8 mouse cellular contexts compared by ENCODE assay signal in the genomic region with DNA sequence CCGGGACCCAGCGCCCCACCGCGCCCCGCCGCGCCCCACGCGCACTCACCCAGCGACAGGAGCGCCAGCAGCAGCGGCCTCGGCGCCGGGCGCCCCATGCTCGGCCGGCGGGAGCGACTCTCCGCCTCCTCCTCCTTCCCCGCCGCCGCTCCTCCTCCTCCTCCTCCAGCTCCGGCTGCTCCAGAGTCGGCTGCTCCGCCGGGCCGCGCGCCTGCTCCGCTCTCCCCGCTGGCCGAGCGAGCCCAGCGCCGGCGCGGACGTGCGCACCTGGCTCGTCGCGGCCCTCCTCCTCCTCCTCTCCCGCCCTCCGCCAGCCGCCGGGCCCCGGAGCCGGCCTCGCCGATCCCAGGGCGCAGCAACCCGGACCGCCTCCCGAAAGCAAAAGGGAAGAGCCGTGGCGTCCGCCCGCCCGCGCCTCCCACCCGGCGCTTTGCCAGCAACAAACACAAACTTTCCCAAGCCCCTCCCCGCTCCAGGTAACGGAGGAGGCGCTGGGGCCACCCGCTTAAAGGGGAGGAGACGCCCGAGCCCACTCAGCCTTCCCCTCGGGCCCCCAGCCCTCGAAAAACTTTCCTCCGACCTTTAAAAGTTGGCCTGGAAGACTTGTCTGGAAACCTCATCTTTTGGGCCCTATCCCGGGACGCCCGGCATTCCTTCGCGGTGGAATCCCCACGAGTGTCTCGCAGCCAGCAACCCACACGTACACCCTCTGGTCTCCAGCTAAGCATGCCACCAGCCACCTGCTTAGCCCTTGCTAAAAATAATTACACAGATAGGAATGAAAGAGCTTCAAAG. TPM values are rescaled to one million over a fixed set of nuclear protein-coding genes. Genes with fewer than 3 reads are reported as not detected.
DNase-seq lines count a peak whose midpoint lies in the region; ATAC-seq lines count a peak whose summit lies in the region.

A gene (minus strand): TSS at position 236 of the 795 bp plus-strand sequence.

- H3K27ac ChIP-seq in embryonic facial prominence, embryonic 10.5 days (replicated peaks) = peak within 1 kb of the TSS; percentile 97
- H3K27ac ChIP-seq in heart, embryonic 10.5 days = peak within 1 kb of the TSS; percentile 97
- H3K27ac ChIP-seq in liver, embryonic 12.5 days = peak within 1 kb of the TSS; percentile 14; the same call in 1 of the 2 replicates

- peak within 1 kb of the TSS; percentile 89 for H3K4me3 ChIP-seq in embryonic facial prominence, embryonic 10.5 days
- H3K4me3 ChIP-seq in heart, embryonic 10.5 days = peak within 1 kb of the TSS; percentile 92
- peak within 1 kb of the TSS; percentile 59 for H3K4me3 ChIP-seq in liver, embryonic 12.5 days

- no peaks in the 10 kb centered on the region for H3K9me3 ChIP-seq in embryonic facial prominence, embryonic 10.5 days
- H3K9me3 ChIP-seq in heart, embryonic 10.5 days = no peaks in the 10 kb centered on the region
- H3K9me3 ChIP-seq in liver, embryonic 12.5 days (replicated peaks) = no peaks in the 10 kb centered on the region

- peak within 1 kb of the TSS; percentile 65 for H3K4me2 ChIP-seq in liver, embryonic 12.5 days

- peaks cover 13% of the 10 kb centered on the region; the same call in 1 of the 2 replicates for H3K27me3 ChIP-seq in embryonic facial prominence, embryonic 10.5 days (replicated peaks; ENCODE audit: low read depth, poor library complexity, severe bottlenecking)
- H3K27me3 ChIP-seq in heart, embryonic 10.5 days (ENCODE audit: insufficient read depth, poor library complexity, severe bottlenecking) = no peaks in the 10 kb centered on the region
- H3K27me3 ChIP-seq in liver, embryonic 12.5 days (replicated peaks) = peaks cover 68% of the 10 kb centered on the region

- peak; percentile 83 for DNase-seq in 3134 (ENCODE audit: extremely low read depth, insufficient read length, low spot score)
- peak; percentile 49 for DNase-seq in WW6 (ENCODE audit: low read depth, low spot score)
- peak; percentile 91 for DNase-seq in embryonic facial prominence, embryonic 10.5 days (ENCODE audit: low spot score)
- peak; percentile 89 for DNase-seq in heart, embryonic 10.5 days (ENCODE audit: low spot score)
- DNase-seq in kidney, adult 8-10 months = peak; percentile 50 to 56
- DNase-seq in neural tube, embryonic 10.5 days (ENCODE audit: extremely low spot score, low spot score) = peak; percentile 84
- peak; percentile 44 for DNase-seq in thymus, postnatal 0 days (ENCODE audit: low spot score)

- peak within 1 kb of the TSS; percentile 53; the same call in 1 of the 2 replicates for H3K9ac ChIP-seq in liver, embryonic 12.5 days

- ATAC-seq in liver, embryonic 12.5 days = peak; percentile 48

- no peaks in the 10 kb centered on the region for H3K36me3 ChIP-seq in embryonic facial prominence, embryonic 10.5 days (replicated peaks)
- H3K36me3 ChIP-seq in heart, embryonic 10.5 days = no peaks in the 10 kb centered on the region
- no peaks in the 10 kb centered on the region for H3K36me3 ChIP-seq in liver, embryonic 12.5 days

- under 1% methylated on average over 80 of the region's 81 CpGs for WGBS in embryonic facial prominence, embryonic 10.5 days
- WGBS in heart, embryonic 10.5 days = under 1% methylated on average over 71 of the region's 81 CpGs
- WGBS in liver, embryonic 12.5 days (ENCODE audit: insufficient replicate concordance) = 3% methylated on average over 39 of the region's 81 CpGs

- H3K4me1 ChIP-seq in embryonic facial prominence, embryonic 10.5 days = peaks cover 66% of the 10 kb centered on the region
- H3K4me1 ChIP-seq in heart, embryonic 10.5 days = peaks cover 48% of the 10 kb centered on the region
- H3K4me1 ChIP-seq in liver, embryonic 12.5 days = 0 out of 2 replicates have a peak, but pooled peaks cover 11% of the 10 kb centered on the region

RNA-seq across cellular contexts. Expression of the gene that starts here (rescaled TPM):
- 3.9 and 4.1 TPM in 2 replicates for polyA plus RNA-seq in embryonic facial prominence, embryonic 10.5 days (2016; fragmentation: Nextera tagmentation; extraction: Ambion mirVana)
- 4.8 and 5.6 TPM in 2 replicates for polyA plus RNA-seq in heart, embryonic 10.5 days (2016; fragmentation: Nextera tagmentation; extraction: Ambion mirVana)
- polyA plus RNA-seq in liver, embryonic 12.5 days (2016; fragmentation: Nextera tagmentation; extraction: Ambion mirVana) = 0.68 and 0.78 TPM in 2 replicates
- polyA plus RNA-seq in thymus, postnatal 0 days (2015; fragmentation: Nextera tagmentation; extraction: Ambion mirVana) = 1.1 and 1.7 TPM in 2 replicates

Comparison
In these comparisons a context has a peak if more than half of its experiments do, and no peak if none do; other contexts are left out.
1. Peak in every context shown above with its lines: DNase-seq, ATAC-seq, H3K4me3 ChIP-seq and H3K27ac ChIP-seq.
2. Peak in ATAC-seq, H3K4me3 ChIP-seq, H3K27ac ChIP-seq, H3K9ac ChIP-seq and H3K4me2 ChIP-seq in liver, embryonic 12.5 days; RNA of the gene not detected or under 1 TPM.
3. H3K27ac ChIP-seq: peak in every context shown above with its lines; median percentile 97 in embryonic facial prominence, embryonic 10.5 days; 97 in heart, embryonic 10.5 days; 14 in liver, embryonic 12.5 days.